8 mouse cellular contexts compared by ENCODE assay signal in the genomic region with DNA sequence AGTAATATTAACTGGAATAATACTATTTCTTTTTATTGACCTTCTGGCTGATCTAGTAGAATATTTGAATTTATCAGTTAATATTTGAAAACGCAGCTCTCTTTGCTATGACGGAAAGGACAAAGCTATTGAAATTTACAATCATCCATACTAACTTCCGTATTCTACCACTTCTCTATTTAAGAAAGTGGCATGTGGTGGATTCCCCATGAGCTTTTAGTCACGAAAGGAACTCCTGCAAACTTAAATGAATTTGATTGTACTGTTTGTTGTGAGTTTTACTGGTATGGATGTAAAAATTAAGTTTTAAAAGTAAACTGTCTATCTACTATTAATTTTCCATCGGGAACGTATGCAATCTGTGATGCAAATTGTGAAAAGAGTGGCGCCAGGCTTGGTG. TPM values are rescaled to one million over a fixed set of nuclear protein-coding genes. Genes with fewer than 3 reads are reported as not detected.
DNase-seq lines count a peak whose midpoint lies in the region; ATAC-seq and TF ChIP-seq lines count a peak whose summit lies in the region.

No protein-coding gene starts in this region.

- no peak for DNase-seq in heart, adult 18-20 months
- DNase-seq in G1E (ENCODE audit: low spot score): no peak
- DNase-seq in hindbrain, embryonic 14.5 days (ENCODE audit: low spot score): no peak
- DNase-seq in midbrain, embryonic 14.5 days: no peak
- DNase-seq in retina, postnatal 1 day: no peak
- no peak for DNase-seq in thymus, postnatal 25 days
- no peak for DNase-seq in embryo, embryonic 11 days

- no peaks in the 10 kb centered on the region for H3K36me3 ChIP-seq in heart, embryonic 16.5 days (ENCODE audit: control insufficient read depth, insufficient read depth)
- H3K36me3 ChIP-seq in G1E (replicated peaks): no peaks in the 10 kb centered on the region
- H3K36me3 ChIP-seq in hindbrain, embryonic 14.5 days (replicated peaks; ENCODE audit: control insufficient read depth, insufficient read depth): no peaks in the 10 kb centered on the region
- H3K36me3 ChIP-seq in midbrain, embryonic 14.5 days (ENCODE audit: control insufficient read depth, insufficient read depth, low read length): no peaks in the 10 kb centered on the region

- peaks cover 20% of the 10 kb centered on the region for H3K4me1 ChIP-seq in heart, embryonic 16.5 days (ENCODE audit: control insufficient read depth, insufficient read depth, low read length)
- H3K4me1 ChIP-seq in G1E (ENCODE audit: insufficient read depth, low read depth, low read length): peaks cover 40% of the 10 kb centered on the region
- peaks cover 20% of the 10 kb centered on the region for H3K4me1 ChIP-seq in hindbrain, embryonic 14.5 days (replicated peaks; ENCODE audit: control insufficient read depth, insufficient read depth, low read length)
- peaks cover 8% of the 10 kb centered on the region; the same call in 1 of the 2 replicates for H3K4me1 ChIP-seq in midbrain, embryonic 14.5 days (ENCODE audit: control insufficient read depth, insufficient read depth, low read length)

- no peak for ATAC-seq in heart, embryonic 16.5 days (replicated peaks; ENCODE audit: extremely low read depth, insufficient read depth, low FRiP score)
- ATAC-seq in G1E (ENCODE audit: extremely low read depth, insufficient number of reproducible peaks, low FRiP score, poor library complexity, severe bottlenecking): no peak
- ATAC-seq in hindbrain, embryonic 14.5 days (ENCODE audit: low FRiP score): no peak
- ATAC-seq in midbrain, embryonic 14.5 days (ENCODE audit: low FRiP score, low TSS enrichment): no peak

- WGBS in heart, embryonic 16.5 days: 34% methylated on average over 7 of the region's 7 CpGs
- WGBS in hindbrain, embryonic 14.5 days: 45% methylated on average over 7 of the region's 7 CpGs
- 37% methylated on average over 7 of the region's 7 CpGs for WGBS in midbrain, embryonic 14.5 days

- H3K9me3 ChIP-seq in heart, embryonic 16.5 days (replicated peaks; ENCODE audit: control insufficient read depth, low read length): no peaks in the 10 kb centered on the region
- no peaks in the 10 kb centered on the region for H3K9me3 ChIP-seq in G1E (replicated peaks)
- no peaks in the 10 kb centered on the region for H3K9me3 ChIP-seq in hindbrain, embryonic 14.5 days (ENCODE audit: control insufficient read depth, low read length)
- no peaks in the 10 kb centered on the region for H3K9me3 ChIP-seq in midbrain, embryonic 14.5 days (ENCODE audit: control insufficient read depth, low read length)

- H3K4me2 ChIP-seq in heart, embryonic 16.5 days (ENCODE audit: low read depth, low read length): peak overlapping the region; percentile 83
- H3K4me2 ChIP-seq in hindbrain, embryonic 14.5 days (replicated peaks): peak overlapping the region; percentile 72
- H3K4me2 ChIP-seq in midbrain, embryonic 14.5 days (ENCODE audit: low read length): peak overlapping the region; percentile 55

- peak overlapping the region; percentile 61 for H3K4me3 ChIP-seq in heart, embryonic 16.5 days (ENCODE audit: low read length)
- peak overlapping the region; percentile 74 for H3K4me3 ChIP-seq in G1E (ENCODE audit: low read depth, low read length)
- peak overlapping the region; percentile 39 for H3K4me3 ChIP-seq in hindbrain, embryonic 14.5 days (replicated peaks; ENCODE audit: low read length)
- peak overlapping the region; percentile 37 for H3K4me3 ChIP-seq in midbrain, embryonic 14.5 days (replicated peaks; ENCODE audit: low read depth, low read length)

- H3K27ac ChIP-seq in heart, embryonic 16.5 days (ENCODE audit: low read length): peak overlapping the region; percentile 78
- H3K27ac ChIP-seq in hindbrain, embryonic 14.5 days: no peak overlapping the region
- H3K27ac ChIP-seq in midbrain, embryonic 14.5 days (replicated peaks; ENCODE audit: low read depth, low read length): no peak overlapping the region

- H3K9ac ChIP-seq in heart, embryonic 16.5 days (ENCODE audit: low read length): peak overlapping the region; percentile 72
- peak overlapping the region; percentile 61 for H3K9ac ChIP-seq in hindbrain, embryonic 14.5 days
- H3K9ac ChIP-seq in midbrain, embryonic 14.5 days (replicated peaks; ENCODE audit: low read length): no peak overlapping the region

- H3K27me3 ChIP-seq in heart, embryonic 16.5 days (ENCODE audit: control insufficient read depth, insufficient read depth, low read length): no peaks in the 10 kb centered on the region
- H3K27me3 ChIP-seq in G1E (ENCODE audit: insufficient read depth, low read length): no peaks in the 10 kb centered on the region
- H3K27me3 ChIP-seq in hindbrain, embryonic 14.5 days (ENCODE audit: control insufficient read depth, insufficient read depth, low read length): no peaks in the 10 kb centered on the region
- H3K27me3 ChIP-seq in midbrain, embryonic 14.5 days (ENCODE audit: control insufficient read depth, insufficient read depth, low read length): no peaks in the 10 kb centered on the region

- TF ChIP-seq CTCF in G1E (IDR thresholded peaks at IDR 0.05; ENCODE audit: low read depth, low read length): no peak

RNA-seq across cellular contexts. Expression of gene Zfp52, which starts 0.8 kb away (rescaled TPM):
- polyA plus RNA-seq in heart, embryonic 16.5 days (2015; fragmentation: Nextera tagmentation; extraction: Ambion mirVana): 4.3 and 4.9 TPM in 2 replicates
- 1 to 10 TPM; 5.1 to 5.8 TPM for total RNA-seq in heart, adult 18-20 months (2021)
- total RNA-seq in G1E (2014; fragmentation: Nextera tagmentation) (5.7 and 7.8 TPM in 2 replicates), G1E (2017) (6.9 and 7.4 TPM in 2 replicates)
- 0.36 and 0.61 TPM in 2 replicates for polyA plus RNA-seq in G1E (2012)
- polyA plus RNA-seq in hindbrain, embryonic 14.5 days (2014; fragmentation: Nextera tagmentation; extraction: Ambion mirVana): 1.8 and 1.9 TPM in 2 replicates
- polyA plus RNA-seq in midbrain, embryonic 14.5 days (2014; fragmentation: Nextera tagmentation; extraction: Ambion mirVana): 1.5 TPM in 2 replicates

RNA-seq across cellular contexts. Expression of gene Zfp948, which starts 30.7 kb away (rescaled TPM):
- polyA plus RNA-seq in heart, embryonic 16.5 days (2015; fragmentation: Nextera tagmentation; extraction: Ambion mirVana): 10.9 and 13.2 TPM in 2 replicates
- 1 to 10 TPM; 3.2 to 3.5 TPM for total RNA-seq in heart, adult 18-20 months (2021)
- total RNA-seq in G1E (2014; fragmentation: Nextera tagmentation) (22.6 and 24.2 TPM in 2 replicates), G1E (2017) (11.7 and 13.8 TPM in 2 replicates)
- polyA plus RNA-seq in G1E (2012): 1.3 and 2.1 TPM in 2 replicates
- 21.9 and 22.2 TPM in 2 replicates for polyA plus RNA-seq in hindbrain, embryonic 14.5 days (2014; fragmentation: Nextera tagmentation; extraction: Ambion mirVana)
- 21.2 and 25.4 TPM in 2 replicates for polyA plus RNA-seq in midbrain, embryonic 14.5 days (2014; fragmentation: Nextera tagmentation; extraction: Ambion mirVana)

RNA-seq across cellular contexts. Expression of gene Zfp53, which starts 47.3 kb away (rescaled TPM):
- polyA plus RNA-seq in heart, embryonic 16.5 days (2015; fragmentation: Nextera tagmentation; extraction: Ambion mirVana): 5.6 and 6.9 TPM in 2 replicates
- total RNA-seq in heart, adult 18-20 months (2021): 1 to 10 TPM; 2.1 to 2.4 TPM
- total RNA-seq in G1E (2014; fragmentation: Nextera tagmentation) (15.1 and 15.3 TPM in 2 replicates), G1E (2017) (8.5 and 8.7 TPM in 2 replicates)
- 2.6 and 2.9 TPM in 2 replicates for polyA plus RNA-seq in G1E (2012)
- polyA plus RNA-seq in hindbrain, embryonic 14.5 days (2014; fragmentation: Nextera tagmentation; extraction: Ambion mirVana): 9.5 and 11.1 TPM in 2 replicates
- 10.9 and 11.4 TPM in 2 replicates for polyA plus RNA-seq in midbrain, embryonic 14.5 days (2014; fragmentation: Nextera tagmentation; extraction: Ambion mirVana)
